Mouse (Mus musculus) midbrain, embryonic 11.5 days (tissue): ENCODE measurements around the gene Larp7. TPM values are rescaled to one million over a fixed set of nuclear protein-coding genes. Genes with fewer than 3 reads are reported as not detected.

ENCODE experiments used
- ATAC-seq: fragments of 200-750 bp; cut with Nextera tagmentation; 2 replicates; pipeline ENCODE4 v1.8.0; 2017; ENCODE audit warnings: moderate TSS enrichment, moderate library complexity; ENCODE audit not compliant: low FRiP score
- DNase-seq: peaks from one replicate; pipeline ENCODE4 v3.0.0; 2015; ENCODE audit warnings: low spot score; ENCODE audit errors: missing footprints
- H3K27ac ChIP-seq: fragments of 300-500 bp; sonication (generic); 2 replicates; pipeline ENCODE4 v1.5.1; 2014; ENCODE audit warnings: low read depth, low read length
- H3K27me3 ChIP-seq: fragments of 300-500 bp; sonication (generic); 2 replicates; pipeline ENCODE4 v1.6.1; 2014; ENCODE audit warnings: mild to moderate bottlenecking, low read length, moderate library complexity, mixed read lengths; ENCODE audit not compliant: control insufficient read depth, insufficient read depth
- H3K36me3 ChIP-seq: fragments of 300-500 bp; sonication (generic); 2 replicates; pipeline ENCODE4 v1.6.1; 2014; ENCODE audit warnings: mild to moderate bottlenecking, low read length, moderate library complexity, mixed read lengths; ENCODE audit not compliant: control insufficient read depth, insufficient read depth
- H3K4me1 ChIP-seq: fragments of 300-500 bp; sonication (generic); 2 replicates; pipeline ENCODE4 v1.6.1; 2014; ENCODE audit warnings: low read length; ENCODE audit not compliant: control insufficient read depth, insufficient read depth
- H3K4me2 ChIP-seq: fragments of 300-500 bp; sonication (generic); 2 replicates; pipeline ENCODE4 v1.6.1; 2014; ENCODE audit warnings: mild to moderate bottlenecking, moderate library complexity
- H3K4me3 ChIP-seq: fragments of 300-500 bp; sonication (generic); 2 replicates; pipeline ENCODE4 v1.5.1; 2014; ENCODE audit warnings: low read depth, low read length
- H3K9ac ChIP-seq: fragments of 300-500 bp; sonication (generic); 2 replicates; pipeline ENCODE4 v1.6.1; 2014; ENCODE audit warnings: low read length
- H3K9me3 ChIP-seq: fragments of 300-500 bp; sonication (generic); 2 replicates; pipeline ENCODE4 v1.6.1; 2016; ENCODE audit warnings: low read length; ENCODE audit not compliant: control insufficient read depth
- WGBS: fragments of 180-500 bp; shearing (Covaris S2); extraction: QIAGEN DNeasy Blood & Tissue Kit; methylation state at CpG from one replicate; pipeline ENCODE4 v1.1.7; 2014; 5-methylcytosine and 5-hydroxymethylcytosine counted together
- microRNA counts: library from miRNA; unstranded; fragments of <30 nt; microRNA quantifications from one replicate; lab custom pipeline; 2015
- microRNA-seq: library from miRNA; unstranded; fragments of <30 nt; microRNA quantifications from one replicate; pipeline ENCODE4, GENCODE M21; 2017
- polyA plus RNA-seq: library from polyadenylated mRNA; unstranded; fragments of >200 nt; fragmentation: Nextera tagmentation; extraction: Ambion mirVana; gene quantifications from 2 replicates; pipeline ENCODE4 v1.2.1, GENCODE M21; 2014

Gene Larp7
- polyA plus RNA-seq, 1 experiment from 2014 or later: 91.5 TPM

DNA sequence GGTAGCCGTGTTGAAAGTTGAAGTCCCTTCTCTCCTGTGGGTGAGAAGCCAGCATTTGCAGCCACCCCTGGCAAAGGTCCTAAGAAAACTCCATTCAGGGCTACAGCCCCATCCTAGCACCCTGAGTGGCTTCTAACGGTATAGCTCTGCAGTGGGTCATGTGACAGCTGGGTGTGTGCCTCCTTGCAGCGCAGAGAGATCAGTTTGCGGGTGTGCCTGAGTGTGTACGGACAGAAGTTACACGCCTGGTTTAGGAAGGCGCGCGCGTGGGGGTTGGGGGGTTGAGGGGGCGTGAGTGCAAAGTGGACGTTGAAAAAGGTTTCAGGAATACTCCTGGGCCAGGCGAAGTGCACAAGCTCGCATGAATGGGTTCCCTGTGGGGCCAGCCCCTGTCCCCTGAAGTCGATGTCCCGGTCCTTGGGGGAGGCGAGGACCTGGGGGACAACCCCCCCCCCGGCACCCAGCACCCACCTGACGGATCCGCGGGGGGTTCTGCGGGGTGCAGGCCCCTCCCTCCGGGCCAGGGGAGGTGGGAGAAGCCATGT, 54.9 kb downstream of the Larp7 start:
- Histone ChIP-seq H3K4me2 (peak overlapping the region; percentile 100), H3K36me3 (no peaks in the 10 kb centered on the region), H3K9me3 (no peaks in the 10 kb centered on the region), H3K4me1 (peaks cover 3% of the 10 kb centered on the region), H3K4me3 (peak overlapping the region; percentile 62), H3K9ac (peak overlapping the region; percentile 83), H3K27me3 (peaks cover 13% of the 10 kb centered on the region), H3K27ac (no peak overlapping the region)
- ATAC-seq (peak; percentile 85), DNase-seq (peak; percentile 93)
- WGBS: 2% methylated on average over 23 of the region's 23 CpGs

DNA sequence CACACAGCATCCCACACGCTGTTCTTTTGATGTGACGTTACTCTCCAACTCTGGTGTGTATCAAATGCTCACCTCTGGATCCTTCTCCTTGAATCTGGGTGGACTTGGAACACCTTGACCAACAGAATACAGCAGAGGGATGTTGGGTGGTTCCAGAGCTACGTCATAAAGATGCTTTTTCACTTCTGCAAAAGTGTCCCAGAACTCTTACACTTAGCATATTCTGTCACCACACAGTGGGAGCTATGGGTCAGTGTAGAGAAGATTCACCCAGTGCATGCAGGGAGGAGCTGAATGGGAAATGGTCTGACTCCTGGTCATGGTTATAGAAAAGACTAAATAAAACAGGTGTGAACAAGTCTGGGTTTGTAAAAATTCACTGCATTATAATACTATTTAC, 60.5 kb downstream of the Larp7 start:
- Histone ChIP-seq H3K36me3 (no peaks in the 10 kb centered on the region), H3K4me2 (no peak overlapping the region), H3K4me1 (no peaks in the 10 kb centered on the region), H3K27ac (no peak overlapping the region), H3K27me3 (no peaks in the 10 kb centered on the region; the same call in 1 of the 2 replicates), H3K9me3 (no peaks in the 10 kb centered on the region), H3K4me3 (no peak overlapping the region), H3K9ac (no peak overlapping the region)
- DNase-seq (no peak), ATAC-seq (no peak)
- WGBS: 83% methylated on average over 3 of the region's 3 CpGs

DNA sequence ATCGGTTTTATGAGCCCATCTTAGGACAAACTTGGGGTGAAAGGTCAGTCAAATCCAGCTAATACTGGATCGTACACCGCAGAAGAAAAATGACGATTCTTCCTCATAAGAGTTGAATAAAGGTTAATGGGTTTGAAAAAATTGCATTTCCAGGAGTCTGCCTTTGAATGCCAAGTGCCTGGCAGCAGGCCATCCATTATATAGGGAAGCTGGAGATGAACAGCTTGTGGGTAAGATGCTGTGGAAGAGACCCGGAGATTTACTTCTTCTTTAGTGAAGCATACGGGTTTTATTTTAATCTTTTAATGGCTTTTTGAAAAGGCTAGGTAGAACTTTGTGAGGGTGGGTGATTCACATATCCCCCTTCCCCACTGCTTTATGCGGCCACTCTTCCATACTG, 65.8 kb downstream of the Larp7 start:
- no peak overlapping the region for H3K4me3 ChIP-seq
- DNase-seq (no peak), ATAC-seq (no peak)
- no peaks in the 10 kb centered on the region for H3K4me1 ChIP-seq
- H3K9me3 ChIP-seq: no peaks in the 10 kb centered on the region
- no peak overlapping the region for H3K4me2 ChIP-seq
- H3K36me3 ChIP-seq: no peaks in the 10 kb centered on the region
- H3K27me3 ChIP-seq: no peaks in the 10 kb centered on the region
- no peak overlapping the region for H3K27ac ChIP-seq
- no peak overlapping the region for H3K9ac ChIP-seq
- WGBS: 70% methylated on average over 7 of the region's 7 CpGs

MicroRNAs within 50 kb of the gene (microRNA counts, 519-probe panel; counts per million panel counts)
- microRNA mmu-miR-302a (lab: Ali Mortazavi, UCI) (3,855 counts per million, percentile 28 among the panel's probes with 10 or more counts), microRNA mmu-miR-302b (lab: Ali Mortazavi, UCI) (not detected), microRNA mmu-miR-302c (lab: Ali Mortazavi, UCI) (not detected), microRNA mmu-miR-302d (lab: Ali Mortazavi, UCI) (5,098 counts per million, percentile 56 among the panel's probes with 10 or more counts), microRNA mmu-miR-367 (lab: Ali Mortazavi, UCI) (3,760 counts per million, percentile 27 among the panel's probes with 10 or more counts)

Small RNA genes lying within 50 kb of the gene (microRNA-seq; reads per million reads assigned to microRNA genes)
- gene Mir302a (3,640 reads per million, percentile 88 among the genes with 10 or more reads in this experiment), gene Mir302b (3,249 reads per million, percentile 87 among the genes with 10 or more reads in this experiment), gene Mir302c (447 reads per million, percentile 70 among the genes with 10 or more reads in this experiment), gene Mir302d (3,703 reads per million, percentile 88 among the genes with 10 or more reads in this experiment), gene Mir367 (1.1 reads per million)

Other genes starting within 250 kb of the Larp7 start
- 66.6 and 74.5 TPM in 2 replicates for gene Ank2, start 54.0 kb downstream of the Larp7 start, polyA plus RNA-seq
- gene Zgrf1, start 140 bp upstream of the Larp7 start, polyA plus RNA-seq: 10.5 and 11.3 TPM in 2 replicates
- gene Neurog2, start 79.8 kb upstream of the Larp7 start, polyA plus RNA-seq: 76.0 and 77.7 TPM in 2 replicates
- gene Alpk1, start 227.2 kb upstream of the Larp7 start, polyA plus RNA-seq: 0.70 and 0.72 TPM in 2 replicates
- 3.7 and 4.3 TPM in 2 replicates for gene Tifa, start 236.5 kb upstream of the Larp7 start, polyA plus RNA-seq